Mouse (Mus musculus): ENCODE data around the gene Akip1. TPM values are rescaled to one million over a fixed set of nuclear protein-coding genes. Genes with fewer than 3 reads are reported as not detected.

The Akip1 gene
- total RNA-seq (2012; rRNA removed): 34.5 and 35.0 TPM in 2 replicates
- 38.5 and 42.5 TPM in 2 replicates for total RNA-seq (2014; rRNA removed)
- 46.2 and 51.5 TPM in 2 replicates for polyA plus RNA-seq (2012; ENCODE audit: insufficient read length, low read depth)

DNA sequence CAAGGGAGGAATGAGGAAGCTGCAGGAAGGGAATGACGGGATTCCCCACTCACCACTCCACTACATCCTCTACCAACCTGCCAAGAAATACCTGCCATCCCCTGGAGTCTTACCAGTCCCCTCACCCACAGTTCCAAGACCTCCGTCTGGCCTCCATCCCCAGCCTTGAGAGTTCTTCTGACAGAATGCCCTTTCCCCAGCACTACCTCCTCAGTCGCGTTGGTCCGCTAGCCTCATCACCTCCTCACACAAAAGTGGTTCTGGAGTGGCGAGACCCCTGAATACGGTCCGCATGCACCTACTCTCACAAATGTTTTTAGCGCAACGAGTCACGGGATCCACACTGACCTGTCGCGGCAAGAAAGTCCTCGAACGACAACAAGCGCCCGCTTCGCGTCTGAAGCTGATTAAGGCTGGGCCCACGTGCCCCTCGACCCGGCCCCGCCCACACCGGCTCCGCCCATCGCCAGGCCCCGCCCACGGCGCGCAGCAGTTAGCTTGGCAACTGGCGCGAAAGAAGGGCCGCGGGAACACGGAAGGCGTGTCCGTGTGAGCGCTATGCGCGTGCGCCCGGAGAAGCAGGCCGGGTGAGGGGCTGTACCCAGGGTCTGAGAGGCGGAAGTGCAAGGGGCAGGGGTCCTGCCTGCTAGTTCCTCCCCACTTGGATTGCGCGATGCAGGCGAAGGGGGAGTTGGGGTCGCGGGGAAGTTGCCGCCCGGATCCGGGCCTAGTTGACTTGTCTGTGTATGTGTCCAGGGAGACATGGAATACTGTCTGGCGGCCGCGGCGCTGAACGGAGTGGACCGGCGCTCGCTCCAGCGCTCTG, at the start of gene Akip1, which contains the start of gene St5:
Akip1 (plus strand) TSS at position 501 of the 826 bp plus-strand sequence.
St5 (minus strand) TSS at position 416 of the 826 bp plus-strand sequence.
- H3K4me2 ChIP-seq (ENCODE audit: insufficient read depth, low read depth, poor library complexity, severe bottlenecking): peak within 1 kb of the TSS; percentile 17
- H3K9me3 ChIP-seq (replicated peaks; ENCODE audit: low read length): no peaks in the 10 kb centered on the region
- peaks cover 9 to 14% of the 10 kb centered on the region in 2 experiments for H3K36me3 ChIP-seq (replicated peaks in 1 of 2; ENCODE audit: control insufficient read depth in 1 of 2, insufficient read depth in 1 of 2, low read length in 1 of 2)
- TF ChIP-seq MAX (IDR thresholded peaks at IDR 0.05; ENCODE audit: low read length) (peak; percentile 92), ZMIZ1 (IDR thresholded peaks at IDR 0.05; ENCODE audit: low read depth, low read length) (peak; percentile 58), MAFK (IDR thresholded peaks at IDR 0.05; ENCODE audit: insufficient replicate concordance, low read length) (no peak), SMC3 (IDR thresholded peaks at IDR 0.05; ENCODE audit: low read depth, low read length) (no peak), IRF4 (IDR thresholded peaks at IDR 0.05; ENCODE audit: low read depth, low read length) (no peak), SIN3A (IDR thresholded peaks at IDR 0.05; ENCODE audit: low read length) (peak; percentile 83), USF2 (conservative IDR thresholded peaks at IDR 0.05; ENCODE audit: low read depth, low read length) (peak; percentile 53), NRF1 (IDR thresholded peaks at IDR 0.05; ENCODE audit: low read depth, low read length) (peak; percentile 95), POLR2AphosphoS2 (IDR thresholded peaks at IDR 0.05; ENCODE audit: low read depth, low read length) (no peak), NELFE (IDR thresholded peaks at IDR 0.05; ENCODE audit: low read depth, low read length) (peak; percentile 87), USF1 (IDR thresholded peaks at IDR 0.05; ENCODE audit: low read depth, low read length) (peak; percentile 78), TCF12 (IDR thresholded peaks at IDR 0.05; ENCODE audit: low read depth, low read length) (peak; percentile 47; the same call in 1 of the 2 replicates), E2F4 (IDR thresholded peaks at IDR 0.05; ENCODE audit: insufficient replicate concordance, low read depth, low read length) (peak; percentile 80; the same call in 1 of the 2 replicates), RCOR1 (conservative IDR thresholded peaks at IDR 0.05; ENCODE audit: low read depth, low read length) (no peak), ETS1 (conservative IDR thresholded peaks at IDR 0.05; ENCODE audit: low read depth, low read length) (no peak), TBP (conservative IDR thresholded peaks at IDR 0.05; ENCODE audit: low read depth, low read length) (no peak), EP300 (IDR thresholded peaks at IDR 0.05; ENCODE audit: low read length) (no peak), JUND (conservative IDR thresholded peaks at IDR 0.05; ENCODE audit: low read depth, low read length) (no peak), BHLHE40 (IDR thresholded peaks at IDR 0.05; ENCODE audit: low read depth, low read length) (peak; percentile 69), PAX5 (IDR thresholded peaks at IDR 0.05; ENCODE audit: low read length) (no peak), POLR2A (IDR thresholded peaks at IDR 0.05; ENCODE audit: low read depth, low read length) (peak; percentile 83), MXI1 (IDR thresholded peaks at IDR 0.05; ENCODE audit: low read depth, low read length) (peak; percentile 69), JUN (IDR thresholded peaks at IDR 0.05; ENCODE audit: insufficient read depth, low read depth, low read length) (no peak), ELF1 (IDR thresholded peaks at IDR 0.05; ENCODE audit: low read depth, low read length) (peak; percentile 95), ZC3H11A (IDR thresholded peaks at IDR 0.05; ENCODE audit: low read depth, low read length) (no peak), HCFC1 (IDR thresholded peaks at IDR 0.05; ENCODE audit: low read depth, low read length) (peak; percentile 49; the same call in 1 of the 2 replicates), KAT2A (IDR thresholded peaks at IDR 0.05; ENCODE audit: insufficient replicate concordance, low read length) (no peak)
- peak within 1 kb of the TSS; percentile 46 for H3K9ac ChIP-seq (ENCODE audit: insufficient read depth, low read depth)
- in situ Hi-C loops (cut with MboI; ENCODE audit: low pct_ligation_motif_present, low pct_unique_long_range_greater_than_20kb, low sequenced_read_pairs) (loop anchor here (10.0 kb wide), 1 partner anchor 179 kb away; no protein-coding TSS in a partner anchor), dilution Hi-C loops (cut with MboI; ENCODE audit: extremely low pct_ligation_motif_present, extremely low pct_unique_long_range_greater_than_20kb, low sequenced_read_pairs) (no loop called here)
- peak within 1 kb of the TSS; percentile 73 to 86 (median 77) for H3K4me3 ChIP-seq (replicated peaks in 1 of 3; ENCODE audit: low read depth in 2 of 3, low read length in 2 of 3, poor library complexity in 1 of 3)
- DNase-seq (ENCODE audit: extremely low read depth): peak; percentile 91
- peaks cover 5 to 42% of the 10 kb centered on the region in 2 experiments; a peak in 3 of 4 replicates for H3K4me1 ChIP-seq (ENCODE audit: control insufficient read depth in 1 of 2, insufficient read depth in 2 of 2)
- no peaks in the 10 kb centered on the region; the same call in 1 of the 2 replicates for H3K79me2 ChIP-seq (replicated peaks; ENCODE audit: control insufficient read depth, extremely low read depth, insufficient read depth, poor library complexity, severe bottlenecking)
- no peaks in the 10 kb centered on the region for H3K27me3 ChIP-seq (replicated peaks)
- H3K27ac ChIP-seq (ENCODE audit: insufficient read depth, low read depth): no peak within 1 kb of the TSS
